Mouse (Mus musculus) ES-E14 (cell line): ENCODE results near the gene 1700022I11Rik.

Experiments used
- CHD2 ChIP-seq: IDR thresholded peaks from 2 replicates; pipeline ENCODE4 v1.6.1; 2014; ENCODE audit warnings: mild to moderate bottlenecking, low read depth, low read length, inconsistent platforms
- HCFC1 ChIP-seq: IDR thresholded peaks from 2 replicates; pipeline ENCODE4 v1.6.1; 2012; ENCODE audit warnings: low read length, inconsistent platforms, borderline replicate concordance; ENCODE audit not compliant: insufficient read depth
- MAFK ChIP-seq: IDR thresholded peaks from 2 replicates; pipeline ENCODE4 v1.6.1; 2014; ENCODE audit warnings: mild to moderate bottlenecking, low read depth, low read length, inconsistent platforms; ENCODE audit not compliant: insufficient read depth
- ZC3H11A ChIP-seq: IDR thresholded peaks from 2 replicates; pipeline ENCODE4 v1.6.1; 2012; ENCODE audit warnings: low read depth, mild to moderate bottlenecking, inconsistent platforms, low read length, borderline replicate concordance
- ZNF384 ChIP-seq: IDR thresholded peaks from 2 replicates; pipeline ENCODE4 v1.6.1; 2012; ENCODE audit warnings: low read depth, low read length, inconsistent platforms

DNA sequence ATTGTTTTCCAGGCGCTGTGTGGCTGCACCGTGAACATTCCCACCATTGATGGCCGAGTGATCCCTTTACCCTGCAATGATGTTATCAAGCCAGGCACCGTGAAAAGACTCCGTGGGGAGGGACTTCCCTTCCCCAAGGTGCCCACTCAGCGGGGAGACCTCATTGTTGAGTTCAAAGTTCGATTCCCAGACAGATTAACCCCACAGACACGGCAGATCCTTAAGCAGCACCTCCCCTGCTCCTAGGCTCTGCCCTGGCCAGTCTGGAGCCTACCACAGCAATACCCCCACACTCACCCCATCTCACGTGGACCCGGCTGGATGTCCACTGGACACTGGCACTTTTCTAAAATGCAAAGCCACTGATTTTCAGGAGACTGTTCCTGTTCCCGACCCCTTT lies 12.1 kb upstream of the 1700022I11Rik start:
- TF ChIP-seq CHD2, result no peak
- TF ChIP-seq ZC3H11A, result no peak
- TF ChIP-seq HCFC1, result no peak
- TF ChIP-seq MAFK, result no peak
- TF ChIP-seq ZNF384, result no peak
